Mouse (Mus musculus): ENCODE data around the gene Fancf.

Gene Fancf

DNA sequence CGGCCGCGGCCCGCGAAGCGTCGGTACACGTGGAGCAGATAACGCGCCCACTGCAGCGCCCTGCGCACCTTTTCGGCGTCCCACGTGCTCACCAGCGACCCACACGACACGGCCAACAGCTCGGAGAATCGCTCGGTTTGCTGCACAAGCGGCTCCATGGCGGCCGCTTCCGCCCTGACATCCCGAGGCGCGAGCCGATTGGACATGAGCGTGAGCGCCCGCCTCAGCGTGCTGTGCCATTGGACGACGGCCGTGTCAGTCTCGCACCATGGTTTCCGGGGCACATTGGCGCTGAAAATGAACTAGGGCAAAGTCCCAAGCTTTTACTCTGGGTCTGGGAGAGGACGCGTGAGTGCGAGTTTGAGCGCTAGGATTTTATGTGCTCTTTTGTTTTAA, at the start of gene Fancf:
TSS of gene Fancf (minus strand) at position 171 of the 396 bp plus-strand sequence.
- in situ Hi-C loops (cut with MboI; ENCODE audit: unreplicated experiment in 2 of 2), result no loop called here

DNA sequence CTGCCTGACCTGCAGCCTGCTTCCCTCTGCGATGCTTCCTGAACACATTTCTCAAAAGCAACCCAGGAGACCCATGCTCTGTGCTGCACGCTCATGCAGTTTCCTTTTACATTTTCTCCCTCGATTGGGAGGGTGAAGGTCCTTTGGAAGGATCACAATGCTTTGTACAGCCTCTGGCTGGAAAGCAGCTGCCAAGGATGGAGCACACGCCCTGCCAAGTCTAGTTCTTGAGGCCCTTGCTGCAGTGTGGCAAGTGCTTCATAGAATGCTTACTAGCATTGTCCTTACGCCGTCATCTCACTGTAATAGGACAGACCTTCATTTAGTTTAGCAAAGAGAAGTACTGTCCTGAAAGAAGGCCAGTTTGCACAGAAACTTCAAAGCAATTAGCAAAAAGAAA, 37.0 kb upstream of the Fancf start:
- in situ Hi-C loops (cut with MboI; ENCODE audit: unreplicated experiment in 2 of 2), result no loop called here

GRCm38 (mm10) chr7:51894939-51895338, 32.9 kb upstream of the Fancf start:
- in situ Hi-C loops (cut with MboI; ENCODE audit: unreplicated experiment in 2 of 2), result no loop called here

- in situ Hi-C loops (cut with MboI; ENCODE audit: unreplicated experiment in 2 of 2), result no loop called here
These were observed 32.2 kb upstream of the Fancf start for GRCm38 (mm10) chr7:51894133-51894801.

DNA sequence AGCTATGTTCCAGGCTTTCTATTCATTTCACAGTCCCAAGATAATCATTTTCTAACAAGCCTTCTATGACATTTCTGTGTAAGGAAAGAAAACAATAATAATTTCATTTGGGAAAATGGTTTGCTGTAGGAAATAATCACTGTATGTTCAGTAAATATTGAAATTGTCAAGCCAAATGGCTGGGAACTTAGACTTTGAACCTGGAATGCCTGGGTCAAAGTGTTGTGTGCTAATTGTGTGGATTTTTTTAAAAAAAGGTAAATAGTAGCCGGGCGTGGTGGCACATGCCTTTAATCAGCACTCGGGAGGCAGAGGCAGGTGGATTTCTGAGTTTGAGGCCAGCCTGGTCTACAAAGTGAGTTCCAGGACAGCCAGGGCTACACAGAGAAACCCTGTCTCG, 30.9 kb upstream of the Fancf start:
- in situ Hi-C loops (cut with MboI; ENCODE audit: unreplicated experiment in 2 of 2), result no loop called here

- in situ Hi-C loops (cut with MboI; ENCODE audit: unreplicated experiment in 2 of 2), result no loop called here
These were observed 30.3 kb upstream of the Fancf start for GRCm38 (mm10) chr7:51892224-51892965.

DNA sequence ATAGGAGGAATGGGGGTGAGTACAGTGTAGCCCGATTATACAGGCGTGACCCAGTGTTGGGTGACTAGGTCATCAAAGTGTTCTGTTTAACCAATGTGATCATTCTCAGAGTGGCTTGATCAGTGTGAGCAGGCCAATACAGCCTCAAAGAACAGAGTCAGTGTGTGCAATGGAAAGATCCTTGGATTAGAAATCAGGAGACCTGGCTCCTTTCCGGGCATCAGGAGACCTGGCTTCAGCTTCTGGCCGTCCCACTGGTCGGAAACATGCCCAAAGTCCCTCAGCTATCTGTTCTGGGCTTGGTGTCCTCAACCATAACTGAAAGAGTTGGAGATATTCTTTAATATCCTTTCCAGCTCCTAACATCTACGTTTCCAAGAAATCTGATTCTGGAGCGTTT, 27.5 kb upstream of the Fancf start:
- in situ Hi-C loops (cut with MboI; ENCODE audit: unreplicated experiment in 2 of 2), result no loop called here

DNA sequence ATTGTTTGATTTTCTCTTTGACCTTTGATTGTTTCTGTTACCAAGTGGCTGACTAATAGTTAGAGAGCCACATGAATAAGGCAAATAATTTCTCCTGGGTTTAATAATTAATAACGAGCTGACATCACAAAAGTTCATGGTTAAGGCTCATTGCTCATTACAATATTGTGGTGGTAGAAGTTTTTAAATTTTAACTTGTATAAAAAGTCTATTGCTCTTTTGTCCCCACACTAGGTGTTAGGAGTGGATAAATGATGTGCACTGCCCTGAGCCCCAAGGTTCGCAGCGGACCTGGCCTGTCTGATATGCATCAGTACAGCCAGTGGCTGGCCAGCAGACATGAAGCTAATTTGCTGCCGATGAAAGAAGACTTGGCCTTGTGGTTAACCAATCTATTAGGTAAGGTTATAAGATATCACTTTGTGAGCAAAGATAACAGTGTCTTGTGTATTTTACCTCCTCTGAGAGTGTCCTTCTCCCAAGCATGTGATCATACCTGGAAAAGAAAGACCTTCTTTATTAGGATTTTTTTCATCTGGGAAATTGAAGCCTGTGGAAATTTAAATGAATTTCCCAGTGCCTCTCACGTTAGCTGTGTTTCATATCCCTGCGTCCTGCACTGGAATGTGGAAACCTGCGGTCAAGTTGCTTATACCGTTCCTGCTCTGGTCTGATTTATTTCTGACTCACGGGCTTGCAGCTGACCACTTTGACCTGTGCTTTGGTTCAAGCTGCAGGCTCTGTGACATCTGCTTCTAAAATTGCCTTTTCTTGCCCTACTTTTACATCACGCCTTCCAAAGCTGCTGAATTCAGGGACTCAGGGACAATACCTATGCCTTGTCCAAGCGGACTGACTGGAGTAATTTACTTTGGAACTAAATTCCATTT, 25.9 kb upstream of the Fancf start:
- in situ Hi-C loops (cut with MboI; ENCODE audit: unreplicated experiment in 2 of 2), result no loop called here

GRCm38 (mm10) chr7:51885345-51885744, 23.3 kb upstream of the Fancf start:
- in situ Hi-C loops (cut with MboI; ENCODE audit: unreplicated experiment in 2 of 2), result no loop called here

- in situ Hi-C loops (cut with MboI; ENCODE audit: unreplicated experiment in 2 of 2), result no loop called here
These were observed 18.1 kb upstream of the Fancf start for GRCm38 (mm10) chr7:51880121-51880520.

GRCm38 (mm10) chr7:51879136-51879723, 17.2 kb upstream of the Fancf start:
- in situ Hi-C loops (cut with MboI; ENCODE audit: unreplicated experiment in 2 of 2), result no loop called here

- in situ Hi-C loops (cut with MboI; ENCODE audit: unreplicated experiment in 2 of 2), result no loop called here
These were observed 16.7 kb upstream of the Fancf start for GRCm38 (mm10) chr7:51878730-51879129.

DNA sequence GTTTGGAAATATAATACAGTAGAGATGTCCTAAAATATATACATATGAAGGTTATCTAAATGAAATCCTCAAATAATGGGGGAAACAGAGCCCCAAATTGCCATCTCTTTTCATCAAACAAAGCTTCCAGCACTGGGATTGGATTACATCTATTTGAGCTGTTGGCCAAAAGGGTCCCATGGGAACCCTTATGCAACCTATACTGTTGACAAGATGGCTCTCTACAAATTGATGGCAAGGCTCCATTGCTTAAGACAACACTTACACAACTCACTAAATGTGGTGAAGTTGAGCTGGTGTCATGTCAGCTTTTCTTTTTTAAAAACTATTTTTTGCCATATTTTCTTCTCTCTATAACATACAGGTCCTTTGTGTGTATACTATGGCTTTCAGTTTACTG, 14.2 kb upstream of the Fancf start:
- in situ Hi-C loops (cut with MboI; ENCODE audit: unreplicated experiment in 2 of 2), result no loop called here

GRCm38 (mm10) chr7:51872597-51872996, 10.5 kb upstream of the Fancf start:
- in situ Hi-C loops (cut with MboI; ENCODE audit: unreplicated experiment in 2 of 2), result no loop called here

DNA sequence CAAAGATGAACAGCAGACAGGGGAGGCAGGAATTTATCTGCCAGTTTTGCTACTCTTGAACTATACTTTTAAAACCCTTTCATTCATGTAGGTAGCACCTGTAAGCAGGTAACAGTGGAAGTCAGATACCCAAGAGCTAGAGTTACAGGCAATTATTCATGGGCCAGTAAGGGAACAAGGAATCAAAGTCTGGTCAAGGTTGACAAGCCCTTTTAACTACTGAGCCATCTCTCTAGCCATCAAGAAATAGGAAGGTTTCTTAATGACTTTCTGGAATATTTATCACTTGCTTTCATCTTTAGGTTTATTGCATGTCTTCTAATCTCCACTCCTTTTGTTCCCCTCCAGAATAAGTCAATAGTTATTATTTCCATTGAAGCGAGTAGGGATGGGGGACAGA, 10.0 kb upstream of the Fancf start:
- in situ Hi-C loops (cut with MboI; ENCODE audit: unreplicated experiment in 2 of 2), result no loop called here

GRCm38 (mm10) chr7:51867983-51868382, 5.9 kb upstream of the Fancf start:
- in situ Hi-C loops (cut with MboI; ENCODE audit: unreplicated experiment in 2 of 2), result no loop called here

DNA sequence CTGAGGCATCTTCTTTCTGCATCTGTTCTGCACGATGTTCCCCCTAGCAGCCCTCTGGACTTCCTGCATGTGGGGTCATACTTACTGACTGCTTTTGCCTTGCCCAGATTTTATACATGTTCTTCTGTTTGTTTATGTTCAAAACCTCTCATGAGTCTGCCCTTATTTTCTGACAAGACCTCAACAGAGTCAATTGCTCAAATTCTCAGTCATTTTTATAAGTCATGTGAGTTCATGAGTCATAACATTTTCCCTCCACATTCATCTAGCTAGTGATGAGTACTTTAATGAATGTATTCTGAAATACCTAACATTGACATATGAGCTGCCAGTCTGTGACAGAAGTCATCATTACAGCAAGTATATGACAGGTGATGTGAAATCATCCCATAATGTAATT, 3.3 kb upstream of the Fancf start:
- in situ Hi-C loops (cut with MboI; ENCODE audit: unreplicated experiment in 2 of 2), result no loop called here

DNA sequence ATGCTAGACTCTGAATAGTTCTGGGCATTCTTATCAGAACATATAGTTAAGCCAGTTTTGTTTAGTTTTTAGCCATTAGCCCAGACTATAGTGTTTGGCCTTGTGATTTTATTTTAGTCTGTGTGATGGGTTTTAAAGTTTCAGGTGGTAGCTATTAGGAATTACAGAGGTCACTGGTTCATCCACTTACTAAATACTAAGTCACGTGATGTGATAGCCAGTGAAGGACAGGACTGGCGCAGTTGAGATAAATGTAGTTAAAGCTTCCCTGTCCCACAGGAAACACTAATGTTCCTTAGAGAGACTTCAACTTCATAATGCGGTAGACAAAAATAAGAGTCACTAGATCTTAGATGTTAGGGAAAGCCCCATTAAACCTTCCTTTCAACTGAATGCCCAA, 775 bp upstream of the Fancf start:
- in situ Hi-C loops (cut with MboI; ENCODE audit: unreplicated experiment in 2 of 2), result no loop called here

- in situ Hi-C loops (cut with MboI; ENCODE audit: unreplicated experiment in 2 of 2), result no loop called here
These were observed 594 bp downstream of the Fancf start, which contains the start of gene Gas2 for GRCm38 (mm10) chr7:51861250-51862096. Gas2 (plus strand) TSS chr7:51862015.

DNA sequence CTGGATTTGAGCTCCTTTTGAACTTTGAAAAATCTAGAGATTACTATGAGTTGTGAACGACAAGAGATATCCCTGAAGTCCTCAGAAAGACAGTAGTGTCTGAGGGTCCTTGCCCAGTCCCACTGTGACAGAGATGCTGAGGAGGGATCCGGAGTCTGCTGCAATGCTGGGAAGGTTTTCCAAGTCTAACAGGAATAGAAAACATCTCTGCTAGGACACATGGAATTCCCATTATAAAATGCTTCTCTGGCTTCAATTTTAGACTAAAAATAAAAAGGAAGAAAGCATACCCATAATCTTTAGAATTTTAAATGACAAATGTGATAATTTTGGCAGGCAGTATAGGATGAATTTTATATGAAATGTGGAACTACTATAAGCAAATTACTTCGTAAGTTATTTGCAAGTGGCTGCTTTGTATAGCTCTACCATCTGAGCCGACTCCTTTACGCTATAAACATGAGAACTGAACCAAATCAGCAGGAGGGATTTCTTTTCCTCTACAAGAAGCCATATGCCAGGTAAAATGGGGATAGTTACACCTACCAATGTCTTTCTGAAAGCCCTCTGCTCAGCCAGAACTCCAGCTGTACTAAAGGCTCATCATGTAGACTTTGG, 10.1 kb downstream of the Fancf start:
- in situ Hi-C loops (cut with MboI; ENCODE audit: unreplicated experiment in 2 of 2), result no loop called here
